Mouse (Mus musculus) left cerebral cortex, adult 9 months (tissue): ENCODE measurements around the gene Zfp62.

ENCODE experiments used
- DNase-seq, 2 experiments: peaks; one replicate each; pipeline ENCODE4 v3.0.0; 2022; ENCODE audit warnings: low spot score in 2 of 2

Gene Zfp62

DNA sequence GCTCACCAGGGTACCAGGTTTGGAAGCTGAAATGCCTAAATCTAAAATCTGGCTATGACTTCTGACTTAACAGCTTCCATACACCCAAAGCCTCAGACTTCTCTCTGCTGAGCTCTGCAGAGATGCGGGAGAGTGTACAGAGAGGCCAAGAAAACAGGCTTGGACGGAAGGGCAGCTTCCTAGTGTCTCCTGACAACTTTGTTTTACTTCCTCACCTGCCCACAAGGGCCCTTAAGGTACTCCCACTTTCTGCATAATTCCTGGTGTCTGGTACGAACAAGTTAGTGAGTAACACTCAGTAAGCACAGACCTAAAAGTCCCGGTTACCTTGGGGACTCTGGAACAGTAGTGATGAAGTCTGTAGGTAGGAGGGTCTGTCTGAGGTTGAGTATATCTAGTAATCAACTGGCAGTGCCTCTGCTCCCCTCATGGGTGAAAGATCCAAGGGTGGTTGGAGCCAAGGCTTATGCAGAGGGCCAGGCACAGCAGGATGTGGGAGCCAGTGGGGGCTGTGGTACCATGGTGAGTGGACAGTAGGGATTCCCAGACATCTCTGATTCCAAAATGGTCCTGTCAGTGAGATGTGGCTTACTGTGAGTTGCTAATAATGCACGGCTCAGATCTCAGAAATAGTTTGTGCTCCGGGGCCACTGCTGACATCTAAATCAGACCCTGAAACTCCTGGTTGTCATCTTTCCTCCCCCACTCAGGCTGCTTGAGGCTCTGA is 46.0 kb downstream of the Zfp62 start:
- no peak for DNase-seq

GRCm38 (mm10) chr11:49249811-49250421 is 46.8 kb downstream of the Zfp62 start:
- DNase-seq = no peak

GRCm38 (mm10) chr11:49250422-49251379 is 47.6 kb downstream of the Zfp62 start:
- DNase-seq = peak in 1 of 2 experiments; percentile 58

GRCm38 (mm10) chr11:49251380-49251761 is 48.3 kb downstream of the Zfp62 start:
- no peak for DNase-seq

GRCm38 (mm10) chr11:49252048-49252447 is 49.0 kb downstream of the Zfp62 start:
- no peak for DNase-seq

GRCm38 (mm10) chr11:49253035-49253434 is 49.9 kb downstream of the Zfp62 start:
- no peak for DNase-seq

GRCm38 (mm10) chr11:49259296-49259695 is 56.2 kb downstream of the Zfp62 start:
- no peak for DNase-seq

- no peak for DNase-seq
Observed at GRCm38 (mm10) chr11:49259829-49260228, 56.7 kb downstream of the Zfp62 start.

DNA sequence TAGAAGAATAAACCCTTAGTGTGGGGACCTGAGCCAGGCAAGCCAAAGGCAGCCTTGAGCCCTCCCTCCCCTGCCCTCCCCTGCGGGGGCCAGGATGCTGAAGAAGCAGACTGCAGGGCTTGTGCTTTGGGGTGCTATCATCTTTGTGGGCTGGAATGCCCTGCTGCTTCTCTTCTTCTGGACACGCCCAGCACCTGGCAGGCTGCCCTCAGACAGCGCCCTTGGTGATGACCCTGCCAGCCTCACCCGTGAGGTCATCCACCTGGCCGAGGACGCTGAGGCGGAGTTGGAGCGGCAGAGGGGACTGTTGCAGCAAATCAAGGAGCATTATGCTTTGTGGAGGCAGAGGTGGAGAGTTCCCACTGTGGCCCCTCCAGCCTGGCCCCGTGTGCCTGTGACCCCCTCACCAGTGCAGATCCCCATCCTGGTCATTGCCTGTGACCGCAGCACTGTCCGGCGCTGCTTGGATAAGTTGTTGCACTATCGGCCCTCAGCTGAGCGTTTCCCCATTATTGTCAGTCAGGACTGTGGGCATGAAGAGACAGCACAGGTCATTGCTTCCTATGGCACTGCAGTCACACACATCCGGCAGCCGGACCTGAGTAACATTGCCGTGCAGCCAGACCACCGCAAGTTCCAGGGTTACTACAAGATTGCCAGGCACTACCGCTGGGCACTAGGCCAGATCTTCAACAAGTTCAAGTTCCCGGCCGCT is 57.7 kb downstream of the Zfp62 start:
- DNase-seq = no peak

DNA sequence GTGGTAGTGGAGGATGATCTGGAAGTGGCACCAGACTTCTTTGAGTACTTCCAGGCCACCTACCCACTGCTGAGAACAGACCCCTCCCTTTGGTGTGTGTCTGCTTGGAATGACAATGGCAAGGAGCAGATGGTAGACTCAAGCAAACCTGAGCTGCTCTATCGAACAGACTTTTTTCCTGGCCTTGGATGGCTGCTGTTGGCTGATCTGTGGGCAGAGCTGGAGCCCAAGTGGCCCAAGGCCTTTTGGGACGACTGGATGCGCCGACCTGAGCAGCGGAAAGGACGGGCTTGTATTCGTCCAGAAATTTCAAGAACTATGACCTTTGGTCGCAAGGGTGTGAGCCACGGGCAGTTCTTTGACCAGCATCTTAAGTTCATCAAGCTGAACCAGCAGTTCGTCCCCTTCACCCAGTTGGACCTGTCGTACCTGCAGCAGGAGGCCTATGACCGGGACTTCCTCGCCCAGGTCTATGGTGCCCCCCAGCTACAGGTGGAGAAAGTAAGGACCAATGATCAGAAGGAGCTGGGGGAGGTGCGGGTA is 58.3 kb downstream of the Zfp62 start:
- DNase-seq = no peak

- DNase-seq = no peak
Observed at GRCm38 (mm10) chr11:49262286-49262685, 59.2 kb downstream of the Zfp62 start.

DNA sequence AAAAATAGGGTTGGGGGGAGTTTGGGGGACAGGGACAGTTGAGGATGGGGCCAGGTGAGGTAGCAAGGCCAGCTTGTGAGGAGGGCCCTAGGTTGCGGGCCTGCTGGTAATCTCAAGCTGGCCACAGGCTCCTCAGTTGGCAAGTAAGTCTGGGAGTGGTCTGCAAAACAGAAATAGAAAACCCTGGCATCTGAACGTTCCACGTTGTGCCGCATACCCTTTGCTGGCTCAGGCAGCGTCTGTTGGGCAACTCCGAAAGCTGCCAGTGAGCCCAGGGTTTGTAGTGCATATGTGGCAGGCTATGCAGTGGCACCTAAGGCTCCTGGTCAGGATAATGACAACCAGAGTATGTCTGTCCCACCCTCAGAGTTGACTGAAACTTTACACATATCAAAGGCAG is 60.1 kb downstream of the Zfp62 start:
- no peak for DNase-seq

GRCm38 (mm10) chr11:49264081-49264480 is 61.0 kb downstream of the Zfp62 start:
- DNase-seq = no peak

DNA sequence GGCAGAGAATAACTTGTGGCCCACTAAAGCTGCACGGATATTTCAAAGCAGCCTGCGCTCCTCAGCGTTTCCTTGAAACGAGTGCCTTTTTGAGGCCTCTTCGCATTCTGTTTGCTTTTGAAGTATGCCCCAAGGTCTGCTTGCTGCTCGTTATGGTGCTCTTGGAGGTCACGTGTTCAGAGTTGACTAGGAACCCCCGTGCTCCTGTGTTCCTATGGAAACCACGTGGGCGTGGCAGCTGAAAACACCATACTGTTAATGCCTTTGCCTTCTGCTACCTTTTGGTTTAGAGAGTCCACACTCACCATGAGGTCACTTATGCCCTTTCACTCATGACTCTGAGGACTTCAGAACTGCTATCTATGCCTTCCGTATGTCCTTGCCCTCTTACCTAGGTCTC is 61.5 kb downstream of the Zfp62 start:
- no peak for DNase-seq

GRCm38 (mm10) chr11:49265101-49265500 is 62.0 kb downstream of the Zfp62 start:
- no peak for DNase-seq

DNA sequence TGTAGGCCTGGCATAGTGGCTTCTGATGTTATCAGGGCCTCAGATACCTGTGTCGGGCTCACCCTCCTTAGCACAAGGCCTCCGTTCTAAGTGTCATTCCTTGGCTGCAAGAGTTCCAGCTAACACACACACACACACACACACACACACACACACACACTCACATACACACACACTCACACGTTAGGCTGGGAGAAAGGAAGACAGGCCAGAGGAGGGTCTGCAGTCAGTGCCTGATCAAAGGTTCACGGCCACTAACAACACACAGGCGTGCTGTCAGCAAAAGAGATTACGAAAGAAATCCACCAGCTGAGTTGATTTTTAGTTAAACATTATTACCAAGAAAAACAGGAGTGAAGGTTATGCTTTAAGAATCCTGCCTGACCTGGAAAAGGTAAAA is 63.6 kb downstream of the Zfp62 start:
- DNase-seq = no peak

DNA sequence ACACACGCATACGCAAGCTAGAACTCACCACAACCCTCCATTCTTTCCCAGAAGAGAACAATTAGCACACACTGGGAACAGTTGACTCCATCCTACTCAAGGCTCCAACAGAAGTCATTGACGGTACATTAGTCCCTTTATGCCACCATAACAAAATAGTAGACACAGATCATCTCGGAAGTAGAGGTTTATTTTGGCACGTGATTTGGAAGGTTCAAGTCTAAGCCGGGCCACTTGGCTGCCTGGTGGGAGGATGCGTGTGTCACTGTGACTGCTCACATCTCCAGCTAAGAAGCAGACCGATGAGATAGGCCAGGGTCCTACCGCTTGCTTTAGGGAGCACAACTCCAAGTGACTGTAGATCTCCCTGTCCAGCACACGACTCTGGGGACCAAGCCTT is 64.2 kb downstream of the Zfp62 start:
- no peak for DNase-seq

GRCm38 (mm10) chr11:49267970-49268579 is 65.0 kb downstream of the Zfp62 start:
- no peak for DNase-seq
